Mouse (Mus musculus) spleen, adult 2 months (tissue): ENCODE results near the gene Cntnap2.

Source experiments
- CTCF ChIP-seq: fragments of 200-500 bp; IDR thresholded peaks from 2 replicates; pipeline ENCODE4 v1.5.1; 2011; ENCODE audit warnings: mild to moderate bottlenecking, inconsistent platforms; ENCODE audit not compliant: insufficient read depth, insufficient read length, insufficient replicate concordance; ENCODE audit errors: extremely low read depth
- POLR2A ChIP-seq: fragments of 200-500 bp; IDR thresholded peaks from 2 replicates; pipeline ENCODE4 v1.6.1; 2011; ENCODE audit warnings: low read depth, low read length, inconsistent platforms

- no peak for TF ChIP-seq CTCF
- no peak for TF ChIP-seq POLR2A
Measured at GRCm38 (mm10) chr6:46414562-46414961, 1355.4 kb downstream of the Cntnap2 start.
